In genomic region chr3:144663415-144664093, GRCm38 (mm10) we compare ENCODE assay signal across 25 mouse cellular contexts. TPM values are rescaled to one million over a fixed set of nuclear protein-coding genes. Genes with fewer than 3 reads are reported as not detected.
DNase-seq lines count a peak whose midpoint lies in the region; ATAC-seq and TF ChIP-seq lines count a peak whose summit lies in the region.
"Had no signal": no experiment of that assay in that cellular context is flagged by ENCODE, and none has a peak within 500 bp of the region (broad histone marks: within the 10 kb centered on the region; RNA-seq: fewer than 3 reads in every experiment).

No protein-coding gene starts in this region.

- peaks cover 26% of the 10 kb centered on the region for H3K4me1 ChIP-seq in liver, embryonic 11.5 days (replicated peaks; ENCODE audit: control insufficient read depth, insufficient read depth, low read length)
- peaks cover 4% of the 10 kb centered on the region; the same call in 1 of the 2 replicates for H3K4me1 ChIP-seq in intestine, embryonic 15.5 days (replicated peaks)
- peaks cover 61% of the 10 kb centered on the region for H3K4me1 ChIP-seq in liver, embryonic 15.5 days (replicated peaks)
- H3K4me1 ChIP-seq in stomach, postnatal 0 days (replicated peaks; ENCODE audit: control insufficient read depth, insufficient read depth): 0 out of 2 replicates have a peak, but pooled peaks cover 3% of the 10 kb centered on the region
- H3K4me1 ChIP-seq: forebrain, embryonic 15.5 days had no signal

- TF ChIP-seq CTCF in stomach, postnatal 0 days (IDR thresholded peaks at IDR 0.05; ENCODE audit: low read depth): no peak

- H3K27ac ChIP-seq in liver, embryonic 11.5 days (ENCODE audit: low read depth, low read length): no peak overlapping the region
- no peak overlapping the region for H3K27ac ChIP-seq in intestine, embryonic 15.5 days
- peak overlapping the region; percentile 66 for H3K27ac ChIP-seq in liver, embryonic 15.5 days (replicated peaks)
- 0 out of 2 replicates have a peak overlapping the region, but pooled peaks have one; percentile 18 for H3K27ac ChIP-seq in stomach, postnatal 0 days (replicated peaks)
- H3K27ac ChIP-seq: embryonic facial prominence, embryonic 13.5 days; forebrain, embryonic 15.5 days; limb, embryonic 10.5 days; macrophage; midbrain, embryonic 12.5 days had no signal

- H3K9ac ChIP-seq in liver, embryonic 11.5 days (ENCODE audit: low read depth, low read length): no peak overlapping the region
- no peak overlapping the region for H3K9ac ChIP-seq in intestine, embryonic 15.5 days
- H3K9ac ChIP-seq in liver, embryonic 15.5 days: no peak overlapping the region
- no peak overlapping the region for H3K9ac ChIP-seq in stomach, postnatal 0 days (ENCODE audit: low read length)
- H3K9ac ChIP-seq: embryonic facial prominence, embryonic 13.5 days; forebrain, embryonic 15.5 days; heart, embryonic 12.5 days; midbrain, embryonic 12.5 days had no signal

- H3K4me3 ChIP-seq in liver, embryonic 11.5 days (ENCODE audit: low read depth, low read length): no peak overlapping the region
- no peak overlapping the region for H3K4me3 ChIP-seq in intestine, embryonic 15.5 days (replicated peaks)
- H3K4me3 ChIP-seq in liver, embryonic 15.5 days (replicated peaks): no peak overlapping the region
- no peak overlapping the region for H3K4me3 ChIP-seq in stomach, postnatal 0 days (ENCODE audit: low read depth, low read length)
- H3K4me3 ChIP-seq: embryonic facial prominence, embryonic 13.5 days; erythroblast, embryonic 14.5 days; forebrain, embryonic 15.5 days; heart, embryonic 12.5 days; limb, embryonic 10.5 days; midbrain, embryonic 12.5 days had no signal

- no peak overlapping the region for H3K4me2 ChIP-seq in liver, embryonic 11.5 days
- H3K4me2 ChIP-seq in intestine, embryonic 15.5 days (replicated peaks): no peak overlapping the region
- H3K4me2 ChIP-seq in liver, embryonic 15.5 days: peak overlapping the region; percentile 6; the same call in 1 of the 2 replicates
- no peak overlapping the region for H3K4me2 ChIP-seq in stomach, postnatal 0 days (replicated peaks; ENCODE audit: low read depth)
- H3K4me2 ChIP-seq: embryonic facial prominence, embryonic 13.5 days; forebrain, embryonic 15.5 days; heart, embryonic 12.5 days; midbrain, embryonic 12.5 days had no signal

- H3K36me3 ChIP-seq in liver, embryonic 11.5 days (ENCODE audit: control insufficient read depth, insufficient read depth, low read length): no peaks in the 10 kb centered on the region
- H3K36me3 ChIP-seq in intestine, embryonic 15.5 days: no peaks in the 10 kb centered on the region
- H3K36me3 ChIP-seq in liver, embryonic 15.5 days (replicated peaks): no peaks in the 10 kb centered on the region
- H3K36me3 ChIP-seq in stomach, postnatal 0 days (ENCODE audit: control insufficient read depth, insufficient read depth, low read length): no peaks in the 10 kb centered on the region
- H3K36me3 ChIP-seq: embryonic facial prominence, embryonic 13.5 days; forebrain, embryonic 15.5 days; heart, embryonic 12.5 days; limb, embryonic 10.5 days; midbrain, embryonic 12.5 days had no signal

- no peak for TF ChIP-seq EP300 in stomach, postnatal 0 days (optimal IDR thresholded peaks at IDR 0.05)

- H3K27me3 ChIP-seq in liver, embryonic 11.5 days (replicated peaks; ENCODE audit: control insufficient read depth, insufficient read depth, low read length): no peaks in the 10 kb centered on the region
- no peaks in the 10 kb centered on the region for H3K27me3 ChIP-seq in intestine, embryonic 15.5 days (replicated peaks)
- H3K27me3 ChIP-seq in liver, embryonic 15.5 days: no peaks in the 10 kb centered on the region
- H3K27me3 ChIP-seq in stomach, postnatal 0 days (ENCODE audit: control insufficient read depth, insufficient read depth, low read length): no peaks in the 10 kb centered on the region
- H3K27me3 ChIP-seq: embryonic facial prominence, embryonic 13.5 days; forebrain, embryonic 15.5 days; heart, embryonic 12.5 days; midbrain, embryonic 12.5 days had no signal

- whole genome bisulfite sequencing in liver, embryonic 11.5 days: 74% methylated on average over 7 of the region's 7 CpGs
- 85% methylated on average over 7 of the region's 7 CpGs for WGBS in intestine, embryonic 15.5 days
- 58% methylated on average over 7 of the region's 7 CpGs for WGBS in liver, embryonic 15.5 days (ENCODE audit: insufficient replicate concordance)
- WGBS in stomach, postnatal 0 days: 88% methylated on average over 7 of the region's 7 CpGs

- peak; percentile 61 for ATAC-seq in liver, embryonic 11.5 days (replicated peaks; ENCODE audit: low FRiP score)
- ATAC-seq in intestine, embryonic 15.5 days: peak; percentile 86
- peak; percentile 49 for ATAC-seq in liver, embryonic 15.5 days (ENCODE audit: insufficient read depth)
- ATAC-seq in stomach, postnatal 0 days (ENCODE audit: low FRiP score, low TSS enrichment): peak; percentile 64
- ATAC-seq: activated CD4-positive, CD25-positive, alpha-beta regulatory T cell, adult 4 months; forebrain, embryonic 15.5 days; lung, postnatal 0 days had no signal

- no peaks in the 10 kb centered on the region for H3K9me3 ChIP-seq in liver, embryonic 11.5 days (ENCODE audit: control insufficient read depth, low read length)
- no peaks in the 10 kb centered on the region for H3K9me3 ChIP-seq in intestine, embryonic 15.5 days
- no peaks in the 10 kb centered on the region for H3K9me3 ChIP-seq in liver, embryonic 15.5 days (replicated peaks)
- H3K9me3 ChIP-seq in stomach, postnatal 0 days (ENCODE audit: control insufficient read depth, low read length): peaks cover 3% of the 10 kb centered on the region; the same call in 1 of the 2 replicates
- H3K9me3 ChIP-seq: embryonic facial prominence, embryonic 13.5 days; forebrain, embryonic 15.5 days; heart, embryonic 12.5 days; limb, embryonic 10.5 days; midbrain, embryonic 12.5 days had no signal

- no peak for DNase-seq in liver, embryonic 11.5 days (ENCODE audit: low spot score)
- DNase-seq in liver: no peak
- DNase-seq in stomach, postnatal 0 days (ENCODE audit: low spot score): no peak
- no peak for DNase-seq in adrenal gland, postnatal 36 days
- DNase-seq in cerebellum, postnatal 36 days: no peak
- no peak for DNase-seq in kidney, adult 9 months
- DNase-seq: adrenal gland, postnatal 10 days; cerebellum, adult 8-10 months; gastrocnemius, postnatal 10 days; heart, adult 18-20 months; heart, postnatal 10 days; kidney, adult 2 months; kidney, postnatal 10 days; thymus, postnatal 25 days had no signal

RNA-seq across cellular contexts. Expression of gene Sh3glb1, which starts 56.6 kb away (rescaled TPM):
- 97.7 and 100 TPM in 2 replicates for polyA plus RNA-seq in liver, embryonic 11.5 days (2014; fragmentation: Nextera tagmentation; extraction: Ambion mirVana)
- 96.0 and 106 TPM in 2 replicates for polyA plus RNA-seq in intestine, embryonic 15.5 days (2015; fragmentation: Nextera tagmentation; extraction: Ambion mirVana)
- polyA plus RNA-seq in liver, embryonic 15.5 days (2015; fragmentation: Nextera tagmentation; extraction: Ambion mirVana): 79.7 and 86.7 TPM in 2 replicates
- polyA plus RNA-seq in stomach, postnatal 0 days (2015; fragmentation: Nextera tagmentation; extraction: Ambion mirVana): 125 and 130 TPM in 2 replicates
- total RNA-seq in adrenal gland, postnatal 36 days (2021): 100 to 1,000 TPM; 187 to 216 TPM

Comparison
In these comparisons a context has a peak if more than half of its experiments do, and no peak if none do; other contexts are left out.
1. H3K27ac ChIP-seq: peak in liver, embryonic 15.5 days (single experiment) and stomach, postnatal 0 days (single experiment); none in liver, embryonic 11.5 days (single experiment) and intestine, embryonic 15.5 days (single experiment).
2. Peak in every context shown above with its lines, with median percentiles within 50 percentile points of each other: ATAC-seq.